Mouse (Mus musculus): ENCODE results near the gene Mex3b.

GRCm38 (mm10) chr7:82880700-82881099 is 13.6 kb downstream of the Mex3b start:
- TF ChIP-seq CTCF (IDR thresholded peaks at IDR 0.05; ENCODE audit: control insufficient read depth, insufficient read depth, insufficient read length) (no peak), USF1 (IDR thresholded peaks at IDR 0.05; ENCODE audit: low read depth) (no peak), MYOD1 (IDR thresholded peaks at IDR 0.05; ENCODE audit: control insufficient read depth, insufficient read length, low read depth) (no peak), MYOG (IDR thresholded peaks at IDR 0.05; ENCODE audit: control insufficient read depth, extremely low read depth, insufficient read length) (no peak)
